Mouse (Mus musculus) small intestine, adult 2 months (tissue): Measurements from ENCODE around the gene Eif6.

ENCODE experiments used
- CTCF ChIP-seq: fragments of 200-500 bp; IDR thresholded peaks from 2 replicates; pipeline ENCODE4 v1.5.1; 2012; ENCODE audit warnings: low read depth, mild to moderate bottlenecking, control low read depth, inconsistent platforms, low read length, moderate library complexity, mixed read lengths; ENCODE audit not compliant: insufficient replicate concordance, insufficient read length; ENCODE audit errors: extremely low read depth
- POLR2A ChIP-seq: fragments of 200-500 bp; IDR thresholded peaks from 2 replicates; pipeline ENCODE4 v1.6.1; 2012; ENCODE audit warnings: low read depth, mild to moderate bottlenecking, control low read depth, inconsistent platforms, low read length, moderate library complexity

DNA sequence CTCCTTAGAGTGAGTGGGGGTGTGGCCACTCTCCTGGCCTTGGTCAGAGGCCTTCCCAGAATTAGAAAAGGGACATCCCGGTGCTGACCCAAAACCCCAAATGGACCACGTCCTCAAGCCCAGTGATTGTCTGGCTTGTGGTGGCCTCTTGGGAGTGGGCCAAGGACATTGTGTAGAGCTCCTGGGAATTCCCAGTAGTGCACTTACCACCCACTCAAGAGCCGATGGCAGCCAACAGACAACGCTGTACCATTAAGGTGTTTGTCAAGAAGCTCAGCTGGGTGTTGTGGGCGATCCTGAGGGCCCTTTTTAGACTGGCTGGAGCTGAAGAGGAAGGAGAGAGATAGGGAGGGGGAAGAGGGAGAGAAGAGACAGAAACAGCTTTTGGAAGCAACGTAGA, 42.2 kb downstream of the Eif6 start:
- TF ChIP-seq POLR2A (no peak), CTCF (no peak)
